Mouse (Mus musculus) layer of hippocampus, adult 11-12 months (tissue): ENCODE measurements around the gene Ifrd2.
A peak's percentile ranks its signal among the peaks of the same experiment; 100 is the strongest.

Experiments
- DNase-seq: peaks from one replicate; pipeline ENCODE4 v3.0.0; 2022; ENCODE audit warnings: low spot score

Gene Ifrd2

GRCm38 (mm10) chr9:107599433-107599832, 12.0 kb downstream of the Ifrd2 start:
- DNase-seq, result no peak

GRCm38 (mm10) chr9:107599842-107600241, 12.4 kb downstream of the Ifrd2 start:
- DNase-seq, result no peak

GRCm38 (mm10) chr9:107600745-107601144, 13.3 kb downstream of the Ifrd2 start:
- no peak for DNase-seq

- no peak for DNase-seq
Measured at GRCm38 (mm10) chr9:107601275-107601674, 13.8 kb downstream of the Ifrd2 start.

GRCm38 (mm10) chr9:107602068-107602648, 14.7 kb downstream of the Ifrd2 start:
- peak; percentile 92 for DNase-seq

GRCm38 (mm10) chr9:107603251-107603650, 15.8 kb downstream of the Ifrd2 start:
- no peak for DNase-seq

- DNase-seq, result no peak
Measured at GRCm38 (mm10) chr9:107605041-107605661, 17.7 kb downstream of the Ifrd2 start.

- no peak for DNase-seq
Measured at GRCm38 (mm10) chr9:107606591-107606990, 19.1 kb downstream of the Ifrd2 start.

- no peak for DNase-seq
Measured at GRCm38 (mm10) chr9:107607036-107607435, 19.6 kb downstream of the Ifrd2 start.

GRCm38 (mm10) chr9:107607653-107608245, 20.3 kb downstream of the Ifrd2 start:
- no peak for DNase-seq

- no peak for DNase-seq
Measured at GRCm38 (mm10) chr9:107608741-107609432, 21.4 kb downstream of the Ifrd2 start, which contains the start of gene Sema3b. Sema3b (minus strand) TSS chr9:107609229.

- DNase-seq, result no peak
Measured at GRCm38 (mm10) chr9:107609433-107609830, 22.0 kb downstream of the Ifrd2 start.

- DNase-seq, result no peak
Measured at GRCm38 (mm10) chr9:107611456-107612190, 24.2 kb downstream of the Ifrd2 start.

- DNase-seq, result peak; percentile 98
Measured at GRCm38 (mm10) chr9:107612191-107612944, 24.9 kb downstream of the Ifrd2 start.

- no peak for DNase-seq
Measured at GRCm38 (mm10) chr9:107612945-107613569, 25.6 kb downstream of the Ifrd2 start.

- DNase-seq, result no peak
Measured at GRCm38 (mm10) chr9:107615035-107615434, 27.6 kb downstream of the Ifrd2 start.

GRCm38 (mm10) chr9:107617461-107617860, 30.0 kb downstream of the Ifrd2 start:
- DNase-seq, result no peak

GRCm38 (mm10) chr9:107618098-107618497, 30.7 kb downstream of the Ifrd2 start:
- no peak for DNase-seq

- DNase-seq, result no peak
Measured at GRCm38 (mm10) chr9:107618778-107619545, 31.5 kb downstream of the Ifrd2 start.

GRCm38 (mm10) chr9:107619546-107619879, 32.1 kb downstream of the Ifrd2 start:
- DNase-seq, result no peak
